Mouse (Mus musculus) neural tube, embryonic 12.5 days (tissue): ENCODE data around the gene Brat1. TPM values are rescaled to one million over a fixed set of nuclear protein-coding genes. Genes with fewer than 3 reads are reported as not detected.

Experiments used
- ATAC-seq: fragments of 200-750 bp; cut with Nextera tagmentation; 2 replicates; pipeline ENCODE4 v1.8.0; 2017; ENCODE audit warnings: low read depth, mild to moderate bottlenecking, moderate TSS enrichment, moderate library complexity; ENCODE audit not compliant: low FRiP score
- H3K27ac ChIP-seq: fragments of 300-500 bp; sonication (generic); 2 replicates; pipeline ENCODE4 v1.5.1; 2016
- H3K27me3 ChIP-seq: fragments of 300-500 bp; sonication (generic); replicated peaks from 2 replicates; pipeline ENCODE4 v1.6.1; 2016; ENCODE audit warnings: mild to moderate bottlenecking
- H3K36me3 ChIP-seq: fragments of 300-500 bp; sonication (generic); 2 replicates; pipeline ENCODE4 v1.6.1; 2016; ENCODE audit warnings: mild to moderate bottlenecking
- H3K4me1 ChIP-seq: fragments of 300-500 bp; sonication (generic); 2 replicates; pipeline ENCODE4 v1.6.1; 2016
- H3K4me2 ChIP-seq: fragments of 300-500 bp; sonication (generic); replicated peaks from 2 replicates; pipeline ENCODE4 v1.6.1; 2016; ENCODE audit warnings: mild to moderate bottlenecking
- H3K4me3 ChIP-seq: fragments of 300-500 bp; sonication (generic); 2 replicates; pipeline ENCODE4 v1.5.1; 2016
- H3K9ac ChIP-seq: fragments of 300-500 bp; sonication (generic); 2 replicates; pipeline ENCODE4 v1.6.1; 2016; ENCODE audit warnings: mild to moderate bottlenecking
- H3K9me3 ChIP-seq: fragments of 300-500 bp; sonication (generic); 2 replicates; pipeline ENCODE4 v1.6.1; 2016; ENCODE audit warnings: mild to moderate bottlenecking
- WGBS: fragments of 180-500 bp; shearing (Covaris S2); methylation state at CpG from one replicate; pipeline ENCODE4 v1.1.7; 2016; 5-methylcytosine and 5-hydroxymethylcytosine counted together
- polyA plus RNA-seq: library from polyadenylated mRNA; unstranded; fragments of >200 nt; fragmentation: Nextera tagmentation; extraction: Ambion mirVana; gene quantifications from 2 replicates; pipeline ENCODE4 v1.2.1, GENCODE M21; 2016

The Brat1 gene
- polyA plus RNA-seq, 1 experiment from 2014 or later = 25.2 TPM

DNA sequence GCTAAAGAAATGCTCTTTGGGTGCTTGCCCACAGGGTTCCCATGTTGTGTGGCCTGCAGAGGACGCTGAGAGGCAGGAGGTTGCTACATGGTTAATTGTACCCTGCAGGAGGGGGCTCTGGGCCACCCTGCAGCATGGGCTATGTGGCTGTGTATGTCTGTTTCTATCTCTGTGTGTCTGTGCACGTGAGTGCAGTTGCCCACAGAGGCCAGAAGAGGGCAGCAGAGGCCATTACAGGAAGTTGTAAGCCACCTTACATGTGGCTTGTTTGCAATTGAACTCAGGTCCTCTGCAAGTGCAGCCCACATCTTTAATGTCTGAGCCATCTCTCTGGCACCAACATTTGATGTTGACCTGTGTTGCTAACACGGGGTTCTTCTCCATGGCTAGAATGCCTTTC lies 47.8 kb downstream of the Brat1 start:
- peaks cover 5% of the 10 kb centered on the region; the same call in 1 of the 2 replicates for H3K9me3 ChIP-seq
- no peak overlapping the region for H3K4me2 ChIP-seq
- H3K27ac ChIP-seq = no peak overlapping the region
- H3K36me3 ChIP-seq = peaks cover under 1% of the 10 kb centered on the region; the same call in 1 of the 2 replicates
- H3K4me3 ChIP-seq = no peak overlapping the region
- ATAC-seq = no peak
- H3K9ac ChIP-seq = no peak overlapping the region
- no peaks in the 10 kb centered on the region for H3K27me3 ChIP-seq
- 0 out of 2 replicates have a peak, but pooled peaks cover 3% of the 10 kb centered on the region for H3K4me1 ChIP-seq
- WGBS = 93% methylated on average over 3 of the region's 3 CpGs

DNA sequence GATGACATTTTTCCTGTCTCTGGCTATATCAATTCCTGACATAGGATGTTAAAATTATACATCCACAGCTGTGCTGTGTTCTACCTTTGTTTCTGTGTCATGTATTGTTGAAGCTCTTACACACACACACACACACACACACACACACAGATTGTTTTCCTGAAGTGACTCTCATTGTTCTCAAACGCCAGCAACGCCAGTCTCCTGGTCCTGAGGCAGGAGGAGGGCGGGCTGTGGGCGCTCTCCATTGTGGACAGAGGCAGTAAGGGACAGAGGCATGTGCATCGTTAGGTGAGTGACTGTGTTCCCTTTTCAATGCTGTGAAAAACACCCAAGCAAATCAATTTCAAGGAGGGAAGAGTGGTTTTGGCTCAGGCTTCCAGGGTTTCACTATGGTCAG lies 48.4 kb downstream of the Brat1 start:
- Histone ChIP-seq H3K4me1 (0 out of 2 replicates have a peak, but pooled peaks cover 3% of the 10 kb centered on the region), H3K9me3 (peaks cover 5% of the 10 kb centered on the region; the same call in 1 of the 2 replicates), H3K4me3 (no peak overlapping the region), H3K9ac (no peak overlapping the region), H3K27ac (no peak overlapping the region), H3K36me3 (peaks cover 7% of the 10 kb centered on the region; the same call in 1 of the 2 replicates), H3K27me3 (no peaks in the 10 kb centered on the region), H3K4me2 (no peak overlapping the region)
- ATAC-seq = no peak
- 65% methylated on average over 5 of the region's 5 CpGs for WGBS

DNA sequence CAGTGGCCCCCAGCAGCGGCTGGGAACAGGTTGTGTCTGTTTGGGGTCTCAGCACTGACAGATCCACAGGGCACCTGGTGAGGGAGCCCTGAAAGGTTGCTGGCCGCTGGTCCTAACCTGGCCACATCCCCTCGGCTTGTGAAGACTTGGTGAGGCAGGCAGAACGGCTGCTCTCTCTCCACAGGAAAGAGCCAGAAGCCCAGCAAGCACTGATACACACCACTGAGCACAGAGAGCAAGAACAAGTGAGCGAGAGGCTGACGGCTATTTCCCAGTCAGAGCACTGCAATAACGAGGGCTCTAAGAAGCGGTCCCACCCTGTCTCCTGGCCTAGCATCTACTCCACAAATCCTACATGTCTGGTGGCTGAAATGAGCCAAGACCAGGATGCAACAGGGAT lies 54.1 kb downstream of the Brat1 start:
- no peaks in the 10 kb centered on the region for H3K9me3 ChIP-seq
- no peak overlapping the region for H3K4me3 ChIP-seq
- WGBS = 86% methylated on average over 8 of the region's 8 CpGs
- ATAC-seq = no peak
- H3K36me3 ChIP-seq = peaks cover 38% of the 10 kb centered on the region
- H3K27ac ChIP-seq = no peak overlapping the region
- H3K9ac ChIP-seq = no peak overlapping the region
- no peaks in the 10 kb centered on the region for H3K4me1 ChIP-seq
- no peaks in the 10 kb centered on the region for H3K27me3 ChIP-seq
- H3K4me2 ChIP-seq = no peak overlapping the region

DNA sequence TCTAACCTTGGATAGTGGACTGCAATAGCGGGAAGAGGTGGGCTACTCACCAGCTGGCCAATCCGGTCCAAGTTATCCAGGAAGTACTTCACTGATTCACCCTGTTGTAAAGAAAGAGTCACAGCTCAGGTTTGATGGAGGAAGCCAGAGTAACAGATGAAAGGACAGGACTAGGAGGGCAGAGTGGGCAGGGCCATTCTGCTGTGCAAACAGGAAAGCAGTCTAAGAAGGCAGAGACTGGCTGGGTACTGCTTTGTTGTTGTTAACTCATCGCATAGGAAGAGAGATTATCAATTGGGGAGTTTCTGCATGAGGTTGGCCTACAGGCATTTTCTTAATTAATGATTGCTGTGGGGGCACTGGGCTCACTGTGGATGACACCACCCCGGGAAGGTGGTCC lies 57.7 kb downstream of the Brat1 start:
- WGBS = 89% methylated on average over 4 of the region's 4 CpGs
- no peak overlapping the region for H3K9ac ChIP-seq
- H3K27ac ChIP-seq = no peak overlapping the region
- H3K4me1 ChIP-seq = peaks cover 4% of the 10 kb centered on the region
- peaks cover 38% of the 10 kb centered on the region for H3K36me3 ChIP-seq
- H3K4me3 ChIP-seq = no peak overlapping the region
- no peak overlapping the region for H3K4me2 ChIP-seq
- H3K27me3 ChIP-seq = no peaks in the 10 kb centered on the region
- H3K9me3 ChIP-seq = no peaks in the 10 kb centered on the region
- ATAC-seq = no peak

DNA sequence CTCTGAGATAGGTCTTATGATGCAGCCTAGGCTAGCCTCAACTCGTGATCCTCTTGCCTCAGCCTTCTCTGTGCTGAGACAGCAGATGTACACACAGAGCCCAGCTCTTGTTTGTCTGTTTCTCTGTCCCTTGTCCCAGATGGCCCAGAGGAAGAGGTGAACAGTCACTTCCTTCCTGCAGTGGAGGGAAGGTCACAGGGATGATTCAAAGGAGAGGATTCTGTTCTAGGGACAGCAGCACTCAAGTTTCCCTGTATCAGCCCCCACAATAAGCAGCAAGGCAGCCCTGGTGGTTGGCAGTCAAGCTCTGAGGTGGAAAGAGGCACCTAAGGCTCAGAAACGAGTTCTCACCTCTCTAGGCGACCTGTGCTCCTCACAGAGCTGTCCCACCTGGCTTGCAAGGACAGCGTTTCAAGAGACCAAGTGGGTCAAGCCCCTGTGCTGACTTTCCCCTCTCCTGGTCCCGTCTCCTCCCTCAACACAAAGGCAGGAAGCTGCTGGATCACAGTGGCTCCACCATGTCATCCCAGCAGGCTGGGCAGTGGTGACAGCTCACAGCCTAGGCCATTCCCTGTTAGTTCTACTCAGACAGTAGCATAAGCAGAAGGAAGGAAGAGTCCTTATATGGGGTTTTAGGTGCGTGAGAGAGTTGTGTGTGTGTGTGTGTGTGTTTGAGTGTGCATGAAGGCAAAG lies 60.3 kb downstream of the Brat1 start:
- Histone ChIP-seq H3K4me3 (no peak overlapping the region), H3K9ac (no peak overlapping the region), H3K27me3 (no peaks in the 10 kb centered on the region), H3K9me3 (no peaks in the 10 kb centered on the region), H3K4me2 (no peak overlapping the region), H3K36me3 (peaks cover 15% of the 10 kb centered on the region), H3K27ac (no peak overlapping the region), H3K4me1 (peaks cover 22% of the 10 kb centered on the region)
- whole genome bisulfite sequencing = 73% methylated on average over 6 of the region's 6 CpGs
- ATAC-seq = no peak

DNA sequence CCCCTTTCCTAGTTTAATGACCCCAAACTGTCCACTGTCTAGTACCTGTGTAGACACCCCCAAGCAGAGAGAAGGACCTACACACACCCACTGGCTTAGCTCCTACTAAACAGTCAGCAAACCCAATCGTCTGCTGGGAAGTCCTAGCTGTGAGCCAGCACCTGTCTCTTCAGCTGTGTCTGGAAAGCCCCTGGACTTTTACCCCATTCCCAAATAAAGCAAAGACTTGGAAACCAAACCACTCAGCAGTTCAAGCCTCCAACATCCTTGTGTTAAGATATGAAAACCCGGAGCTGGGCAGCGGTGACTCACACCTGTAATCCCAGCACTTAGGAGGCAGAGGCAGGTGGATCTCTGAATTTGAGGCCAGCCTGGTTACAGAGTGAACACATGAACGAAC lies 61.8 kb downstream of the Brat1 start:
- no peak overlapping the region for H3K27ac ChIP-seq
- no peak for ATAC-seq

DNA sequence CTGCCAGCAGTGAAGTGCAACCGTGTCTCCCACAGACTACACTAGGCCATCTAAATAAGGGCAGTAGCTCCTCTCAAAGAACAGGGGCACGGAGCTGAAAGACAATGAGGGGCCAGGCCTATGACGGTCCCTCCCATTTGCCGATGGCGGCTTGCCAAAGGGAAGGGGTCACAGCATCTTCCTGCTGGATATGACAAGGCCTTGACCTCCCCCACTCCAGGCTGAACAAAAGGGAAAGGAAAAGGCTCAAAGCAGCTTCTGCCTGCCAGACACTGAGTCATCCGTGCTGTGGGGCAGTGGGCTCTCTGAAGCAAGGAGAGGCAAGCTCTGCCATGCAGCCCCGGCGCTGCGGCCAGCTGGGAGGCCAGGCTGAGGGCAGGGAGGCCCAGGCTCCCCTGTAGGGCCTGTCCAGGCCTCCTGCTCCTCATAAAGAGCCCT lies 62.9 kb downstream of the Brat1 start:
- Histone ChIP-seq H3K27me3 (no peaks in the 10 kb centered on the region), H3K9ac (peak overlapping the region; percentile 51), H3K36me3 (no peaks in the 10 kb centered on the region), H3K4me3 (no peak overlapping the region), H3K4me2 (peak overlapping the region; percentile 31), H3K9me3 (no peaks in the 10 kb centered on the region), H3K27ac (peak overlapping the region; percentile 85), H3K4me1 (peaks cover 32% of the 10 kb centered on the region)
- ATAC-seq = peak; percentile 33; the same call in 1 of the 2 replicates
- WGBS = 7% methylated on average over 9 of the region's 9 CpGs

More for the DNA sequence above, 61.8 kb downstream of the Brat1 start:
- no peak overlapping the region for H3K9ac ChIP-seq
- H3K4me1 ChIP-seq = peaks cover 25% of the 10 kb centered on the region
- H3K4me3 ChIP-seq = no peak overlapping the region
- no peaks in the 10 kb centered on the region for H3K27me3 ChIP-seq
- no peaks in the 10 kb centered on the region for H3K9me3 ChIP-seq
- H3K4me2 ChIP-seq = no peak overlapping the region
- 94% methylated on average over 4 of the region's 4 CpGs for WGBS
- 0 out of 2 replicates have a peak, but pooled peaks cover 2% of the 10 kb centered on the region for H3K36me3 ChIP-seq

DNA sequence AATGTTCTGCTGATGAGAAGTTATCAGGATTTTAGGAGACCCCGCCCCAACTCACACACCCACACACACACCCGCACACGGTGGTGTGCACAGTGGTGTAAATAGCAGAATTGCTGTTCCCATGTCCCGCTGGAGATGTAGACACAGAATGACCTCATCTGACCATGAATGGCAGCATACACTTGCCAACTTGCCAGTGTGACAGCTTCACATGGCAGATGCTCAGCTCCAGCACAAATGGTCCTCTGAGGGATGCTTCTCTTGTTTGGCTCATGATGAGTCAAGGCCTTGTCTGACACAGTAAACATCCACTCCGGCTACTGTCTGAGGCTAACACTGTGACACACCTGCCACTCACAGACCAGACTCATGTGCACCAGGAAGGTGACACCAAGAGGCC lies 63.5 kb downstream of the Brat1 start:
- H3K4me3 ChIP-seq = no peak overlapping the region
- peak overlapping the region; percentile 31 for H3K4me2 ChIP-seq
- WGBS = 69% methylated on average over 5 of the region's 5 CpGs
- peak overlapping the region; percentile 51; the same call in 1 of the 2 replicates for H3K9ac ChIP-seq
- H3K27me3 ChIP-seq = no peaks in the 10 kb centered on the region
- H3K4me1 ChIP-seq = peaks cover 32% of the 10 kb centered on the region
- peak; percentile 58; the same call in 1 of the 2 replicates for ATAC-seq
- H3K36me3 ChIP-seq = no peaks in the 10 kb centered on the region
- peak overlapping the region; percentile 85; the same call in 1 of the 2 replicates for H3K27ac ChIP-seq
- no peaks in the 10 kb centered on the region for H3K9me3 ChIP-seq

Other genes with a start within 250 kb of the Brat1 start
- gene Chst12, start 199.5 kb upstream of the Brat1 start, polyA plus RNA-seq = 17.5 and 19.2 TPM in 2 replicates
- not detected in 2 replicates for gene Grifin, start 139.9 kb upstream of the Brat1 start, polyA plus RNA-seq
- 30.5 and 34.5 TPM in 2 replicates for gene Lfng, start 97.7 kb upstream of the Brat1 start, polyA plus RNA-seq
- 79.6 and 83.3 TPM in 2 replicates for gene Ttyh3, start 56.0 kb upstream of the Brat1 start, polyA plus RNA-seq
- 20.6 and 29.5 TPM in 2 replicates for gene Iqce, start 2.6 kb upstream of the Brat1 start, polyA plus RNA-seq
- 0.91 and 1.5 TPM in 2 replicates for gene Amz1, start 19.1 kb downstream of the Brat1 start, polyA plus RNA-seq
- gene Gna12, start 125.4 kb downstream of the Brat1 start, polyA plus RNA-seq = 77.6 and 85.3 TPM in 2 replicates